Mouse (Mus musculus) left cerebral cortex, postnatal 36 days (tissue): ENCODE measurements around the gene Flg. TPM values are rescaled to one million over a fixed set of nuclear protein-coding genes. Genes with fewer than 3 reads are reported as not detected.

Experiments used
- DNase-seq, 2 experiments: peaks; one replicate each; pipeline ENCODE4 v3.0.0; 2021 to 2022; ENCODE audit warnings: low spot score in 2 of 2, mixed read lengths in 1 of 2
- intact Hi-C: fragments of 180-260 bp; cut with DNase I; formaldehyde crosslinking; loops from one replicate; pipeline ENCODE4 v1.15.1; 2025
- total RNA-seq, 2 experiments: library from RNA; stranded (reverse); gene quantifications; 2 replicates each; pipeline ENCODE4 v1.2.3; 2021

Gene Flg
- total RNA-seq = not detected

DNA sequence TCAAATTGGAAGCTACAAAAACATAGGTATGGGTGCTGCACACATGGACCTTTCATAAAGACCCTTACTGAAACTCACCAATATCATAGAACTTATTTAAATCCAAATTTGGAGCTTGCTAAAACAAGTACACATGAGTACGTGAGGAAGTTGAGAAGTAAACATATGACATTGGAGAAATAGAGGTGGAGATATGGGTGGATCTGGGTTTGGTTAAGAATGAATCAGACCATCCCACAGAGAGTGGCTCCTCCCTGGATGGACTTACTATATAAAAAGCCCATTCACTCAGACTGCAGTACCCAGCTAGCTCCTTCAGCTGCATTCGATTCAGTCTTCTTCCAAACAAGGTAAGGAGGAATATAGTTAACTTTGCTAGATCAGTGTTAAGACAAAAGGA is at the start of gene Flg:
Gene Flg (plus strand): TSS at position 301 of the 400 bp plus-strand sequence.
- intact Hi-C loops = no loop called here
- DNase-seq = no peak

DNA sequence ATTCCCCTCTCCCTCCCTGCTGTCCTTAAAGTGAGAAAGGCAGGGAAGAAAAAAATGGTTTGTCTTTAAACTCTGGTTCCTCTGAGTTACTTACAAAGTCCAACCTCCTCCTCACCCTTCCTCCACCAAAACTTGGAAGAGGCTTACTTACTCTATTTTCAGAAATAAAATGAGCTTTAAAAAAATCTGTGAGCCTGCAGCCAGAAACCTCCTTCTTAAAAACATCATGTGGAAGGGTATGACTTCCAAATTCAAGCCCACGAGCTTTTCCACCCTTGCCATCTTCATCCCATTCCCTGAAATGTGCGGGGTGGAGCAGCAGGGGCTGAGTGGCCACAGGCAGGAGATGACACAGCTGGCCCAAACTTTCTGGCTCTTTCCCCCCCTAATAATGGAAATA is 24.2 kb downstream of the Flg start:
- intact Hi-C loops = loop anchor here (5.0 kb wide), 1 partner anchor 165 kb away; no protein-coding TSS in a partner anchor
- DNase-seq = peak; percentile 16 to 25

DNA sequence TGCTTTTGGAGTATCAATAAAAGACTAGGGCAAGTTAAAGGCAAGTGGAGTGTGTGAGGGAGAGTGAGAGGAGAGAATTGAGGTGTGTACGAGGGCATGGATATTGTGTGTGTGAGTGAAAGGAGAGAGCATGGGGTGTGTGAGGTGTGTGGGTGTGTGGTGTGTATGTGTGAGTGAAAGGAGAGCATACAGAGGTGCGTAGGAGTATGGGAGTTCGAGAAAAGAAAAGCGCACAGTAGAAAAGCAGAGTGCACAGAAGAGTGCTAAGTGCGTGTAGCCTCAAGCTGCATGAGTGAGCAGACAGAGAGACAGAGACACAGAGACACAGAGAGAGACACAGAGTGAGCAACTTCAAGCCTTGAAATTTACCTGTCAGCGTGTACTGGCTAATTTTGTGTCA is 26.5 kb downstream of the Flg start:
- intact Hi-C loops = loop anchor here (5.0 kb wide), 1 partner anchor 168 kb away; no protein-coding TSS in a partner anchor
- DNase-seq = peak in 1 of 2 experiments; percentile 12

DNA sequence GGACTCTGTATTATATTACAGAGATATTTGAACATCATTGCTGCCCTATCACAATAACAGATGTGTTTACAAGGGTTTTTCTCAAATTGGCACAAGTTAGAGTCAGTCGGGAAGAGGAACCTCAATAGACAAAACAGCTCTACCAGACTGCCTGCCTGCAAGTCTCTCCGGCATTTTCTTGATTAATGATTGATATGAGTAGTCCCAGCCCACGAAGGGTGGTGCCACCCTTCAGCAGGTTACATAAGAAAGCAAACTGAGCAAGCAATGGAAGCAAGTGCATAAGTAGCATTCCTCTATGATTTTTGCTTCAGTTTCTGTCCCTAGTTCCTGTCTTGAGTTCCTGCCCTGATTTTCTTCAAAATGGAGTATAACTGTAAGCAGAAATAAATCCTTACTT is 28.6 kb downstream of the Flg start:
- DNase-seq = no peak

DNA sequence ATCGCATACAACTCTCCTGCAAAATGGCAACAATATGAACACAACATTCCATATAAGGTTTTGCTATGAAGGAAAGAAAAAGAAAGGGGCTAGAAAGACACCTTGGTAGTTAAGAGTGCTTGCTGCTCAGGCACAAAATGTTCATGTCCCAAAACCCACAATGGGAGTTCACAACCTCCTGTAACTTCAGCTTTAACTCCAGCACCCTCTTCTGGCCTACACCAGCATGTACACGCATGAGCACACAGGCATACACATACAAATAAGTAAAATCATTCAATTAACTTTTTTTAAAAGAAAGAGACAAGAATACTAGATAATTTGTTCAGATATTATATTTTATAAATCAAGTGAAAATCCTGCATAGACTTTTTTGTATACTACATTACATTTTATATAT is 32.8 kb downstream of the Flg start:
- intact Hi-C loops = no loop called here
- DNase-seq = no peak

More for the DNA sequence above, 28.6 kb downstream of the Flg start:
- intact Hi-C loops = no loop called here

DNA sequence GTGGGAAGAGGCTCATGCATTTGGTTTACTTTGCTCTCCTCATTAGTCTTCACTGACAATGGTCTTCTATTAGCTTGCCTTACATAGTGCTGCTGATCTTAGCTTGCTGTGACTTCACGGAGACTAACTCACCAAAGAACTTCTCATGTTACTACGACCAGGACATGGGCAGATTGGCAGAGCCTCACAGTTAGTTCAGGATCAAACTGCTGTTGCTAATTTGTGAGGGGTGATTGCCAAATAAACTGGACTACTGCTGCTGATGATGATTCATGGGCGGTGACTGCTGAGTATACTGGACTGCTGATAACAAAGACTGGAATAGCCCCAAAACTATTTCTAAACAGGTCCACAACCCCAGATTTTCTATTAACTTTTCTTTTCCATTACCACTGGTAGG is 38.0 kb downstream of the Flg start:
- intact Hi-C loops = loop anchor here (2.0 to 10.0 kb wide), 2 partner anchors 49 to 93 kb away; no protein-coding TSS in a partner anchor
- DNase-seq = no peak

DNA sequence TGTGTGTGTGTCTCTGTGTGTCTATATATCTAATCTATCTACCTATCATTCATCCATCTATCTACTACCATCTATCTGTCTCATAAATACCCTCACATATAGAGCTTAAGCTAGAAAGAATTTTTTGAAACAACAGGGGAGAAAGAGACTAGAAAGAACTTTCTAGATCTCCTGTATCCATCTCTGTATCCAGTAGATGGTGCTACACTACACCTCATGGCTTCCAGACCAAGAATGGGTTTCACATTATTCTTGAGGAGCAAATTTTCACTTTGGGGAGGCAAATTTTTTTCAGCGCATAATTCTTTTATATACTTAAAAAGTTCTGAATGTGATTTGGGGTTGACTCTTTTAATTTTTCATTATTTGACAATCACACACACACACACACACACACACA is 41.1 kb downstream of the Flg start:
- DNase-seq = no peak
- intact Hi-C loops = loop anchor here (10.0 kb wide), 1 partner anchor 90 kb away; no protein-coding TSS in a partner anchor

DNA sequence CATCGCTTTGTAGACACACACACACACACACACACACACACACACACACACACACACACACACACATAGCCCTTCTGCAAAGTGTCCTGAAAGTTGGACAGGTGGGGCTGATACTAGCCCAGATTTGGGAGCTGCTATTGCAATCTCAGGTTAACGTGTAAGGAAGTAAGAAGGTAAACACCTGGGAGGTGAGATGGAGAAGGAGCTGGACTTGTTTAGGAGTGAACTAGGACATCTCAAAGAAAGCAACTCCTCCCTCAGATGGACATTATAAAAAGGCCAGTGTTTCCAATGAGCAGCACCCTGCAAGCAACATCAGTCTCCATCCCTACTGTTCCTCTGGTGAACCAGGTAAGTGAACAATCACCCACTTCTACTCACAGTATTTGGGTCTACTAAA is 46.1 kb downstream of the Flg start, which contains the start of gene Hrnr:
Gene Hrnr (plus strand): TSS at position 301 of the 400 bp plus-strand sequence.
- no peak for DNase-seq
- intact Hi-C loops = loop anchor here (10.0 kb wide), 1 partner anchor 85 kb away; no protein-coding TSS in a partner anchor

DNA sequence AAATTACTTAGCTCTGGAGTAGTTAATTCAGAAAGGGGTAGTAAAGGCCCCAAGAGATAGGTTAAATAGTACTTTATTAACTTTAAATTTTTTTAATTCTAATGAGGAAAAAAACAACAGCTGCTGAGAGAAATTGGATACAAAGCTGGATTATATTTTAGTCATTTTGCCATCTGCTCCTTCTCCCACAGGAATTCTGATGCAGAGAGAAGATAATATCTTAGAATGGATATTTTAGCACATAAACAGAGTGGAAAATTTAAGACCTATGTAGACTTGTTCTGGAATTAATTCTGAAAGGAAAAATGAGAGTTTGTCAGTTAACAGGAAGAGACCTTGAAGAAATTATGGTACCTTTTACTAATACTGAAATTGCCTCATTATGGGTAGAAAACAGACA is 64.4 kb downstream of the Flg start:
- intact Hi-C loops = no loop called here
- no peak for DNase-seq

DNA sequence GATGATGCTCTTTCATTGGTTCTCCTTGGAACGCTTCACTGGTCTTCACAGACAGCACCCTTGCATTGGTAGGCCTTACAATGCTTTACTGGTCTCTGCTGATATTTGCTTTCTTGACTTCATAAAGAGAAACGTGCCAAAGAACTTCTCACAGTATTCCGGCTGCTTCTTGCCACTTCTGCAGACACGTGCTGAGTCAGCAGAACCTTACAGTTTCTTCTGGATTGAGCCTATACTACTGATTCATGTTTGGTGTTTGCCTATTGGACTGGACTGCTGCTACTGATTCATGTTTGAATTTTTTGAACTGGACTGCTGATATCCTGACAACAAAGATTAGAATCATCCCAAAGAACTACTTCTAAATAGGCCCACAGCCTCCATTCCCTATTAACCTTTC is 66.7 kb downstream of the Flg start:
- intact Hi-C loops = no loop called here
- DNase-seq = no peak

Other genes with a start within 250 kb of the Flg start
- gene Gm4858, start 204.7 kb upstream of the Flg start, total RNA-seq = not detected
- not detected for gene Crnn, start 128.7 kb upstream of the Flg start, total RNA-seq
- not detected for gene Flg2, start 76.2 kb upstream of the Flg start, total RNA-seq
- gene Hrnr, start 46.2 kb downstream of the Flg start, total RNA-seq = not detected
- not detected for gene Rptn, start 120.2 kb downstream of the Flg start, total RNA-seq
- 1 to 10 TPM; 2.0 to 2.3 TPM for gene Tchh, start 168.8 kb downstream of the Flg start, total RNA-seq
- gene Tchhl1, start 195.2 kb downstream of the Flg start, total RNA-seq = not detected
- 1 to 10 TPM; 7.0 to 9.9 TPM for gene S100a11, start 247.0 kb downstream of the Flg start, total RNA-seq